Mouse (Mus musculus): ENCODE results near the gene Ncam1. TPM values are rescaled to one million over a fixed set of nuclear protein-coding genes. Genes with fewer than 3 reads are reported as not detected.

Gene Ncam1
- total RNA-seq, 2 experiments from 2014 or later: 11.6 to 14.6 TPM

GRCm38 (mm10) chr9:49792646-49793045, 6.1 kb downstream of the Ncam1 start:
- no peak overlapping the region for H3K27ac ChIP-seq
- no peak for TF ChIP-seq CTCF (IDR thresholded peaks at IDR 0.05)
- H3K4me3 ChIP-seq: no peak overlapping the region
- intact Hi-C loops (cut with DNase I): loop anchor here (10.0 kb wide), 1 partner anchor 178 kb away; no protein-coding TSS in a partner anchor
- no peak for DNase-seq

- no peak overlapping the region for H3K27ac ChIP-seq
- no peak overlapping the region for H3K4me3 ChIP-seq
- TF ChIP-seq CTCF (IDR thresholded peaks at IDR 0.05): no peak
- DNase-seq: no peak
- intact Hi-C loops (cut with DNase I): no loop called here
These were observed 17.5 kb downstream of the Ncam1 start for GRCm38 (mm10) chr9:49781016-49781772.

GRCm38 (mm10) chr9:49777015-49777637, 21.6 kb downstream of the Ncam1 start:
- TF ChIP-seq CTCF (IDR thresholded peaks at IDR 0.05): no peak
- Histone ChIP-seq H3K4me3 (no peak overlapping the region), H3K27ac (no peak overlapping the region)
- intact Hi-C loops (cut with DNase I): no loop called here
- no peak for DNase-seq

GRCm38 (mm10) chr9:49766634-49767033, 32.1 kb downstream of the Ncam1 start:
- Histone ChIP-seq H3K4me3 (no peak overlapping the region), H3K27ac (no peak overlapping the region)
- intact Hi-C loops (cut with DNase I): no loop called here
- no peak for TF ChIP-seq CTCF (IDR thresholded peaks at IDR 0.05)
- no peak for DNase-seq

- Histone ChIP-seq H3K27ac (no peak overlapping the region), H3K4me3 (no peak overlapping the region)
- DNase-seq: no peak
- TF ChIP-seq CTCF (IDR thresholded peaks at IDR 0.05): no peak
- intact Hi-C loops (cut with DNase I): no loop called here
These were observed 38.2 kb downstream of the Ncam1 start for GRCm38 (mm10) chr9:49760571-49760970.

- intact Hi-C loops (cut with DNase I): no loop called here
- H3K4me3 ChIP-seq: no peak overlapping the region
- no peak for TF ChIP-seq CTCF (IDR thresholded peaks at IDR 0.05)
- H3K27ac ChIP-seq: no peak overlapping the region
- DNase-seq: peak; percentile 21
These were observed 40.3 kb downstream of the Ncam1 start for GRCm38 (mm10) chr9:49758436-49758835.

GRCm38 (mm10) chr9:49757986-49758385, 40.7 kb downstream of the Ncam1 start:
- DNase-seq: no peak

GRCm38 (mm10) chr9:49757582-49757981, 41.1 kb downstream of the Ncam1 start:
- H3K4me3 ChIP-seq: no peak overlapping the region
- no peak for TF ChIP-seq CTCF (IDR thresholded peaks at IDR 0.05)
- intact Hi-C loops (cut with DNase I): no loop called here
- H3K27ac ChIP-seq: no peak overlapping the region
- no peak for DNase-seq

More at GRCm38 (mm10) chr9:49757986-49758385, 40.7 kb downstream of the Ncam1 start:
- Histone ChIP-seq H3K27ac (no peak overlapping the region), H3K4me3 (peak overlapping the region; percentile 24; the same call in 1 of the 2 replicates)
- intact Hi-C loops (cut with DNase I): no loop called here
- no peak for TF ChIP-seq CTCF (IDR thresholded peaks at IDR 0.05)

- Histone ChIP-seq H3K27ac (no peak overlapping the region), H3K4me3 (no peak overlapping the region)
- no peak for TF ChIP-seq CTCF (IDR thresholded peaks at IDR 0.05)
- intact Hi-C loops (cut with DNase I): no loop called here
- DNase-seq: no peak
These were observed 42.0 kb downstream of the Ncam1 start for GRCm38 (mm10) chr9:49756725-49757124.

- intact Hi-C loops (cut with DNase I): no loop called here
- Histone ChIP-seq H3K4me3 (no peak overlapping the region), H3K27ac (no peak overlapping the region)
- TF ChIP-seq CTCF (IDR thresholded peaks at IDR 0.05): no peak
- no peak for DNase-seq
These were observed 43.5 kb downstream of the Ncam1 start for GRCm38 (mm10) chr9:49755214-49755613.

- intact Hi-C loops (cut with DNase I): no loop called here
- Histone ChIP-seq H3K4me3 (no peak overlapping the region), H3K27ac (no peak overlapping the region)
- TF ChIP-seq CTCF (IDR thresholded peaks at IDR 0.05): no peak
- DNase-seq: no peak
These were observed 47.3 kb downstream of the Ncam1 start for GRCm38 (mm10) chr9:49751466-49751865.

GRCm38 (mm10) chr9:49746176-49746575, 52.5 kb downstream of the Ncam1 start:
- no peak for TF ChIP-seq CTCF (IDR thresholded peaks at IDR 0.05)
- Histone ChIP-seq H3K27ac (no peak overlapping the region), H3K4me3 (no peak overlapping the region)
- intact Hi-C loops (cut with DNase I): no loop called here
- no peak for DNase-seq

GRCm38 (mm10) chr9:49745696-49746095, 53.0 kb downstream of the Ncam1 start:
- no peak for TF ChIP-seq CTCF (IDR thresholded peaks at IDR 0.05)
- Histone ChIP-seq H3K4me3 (no peak overlapping the region), H3K27ac (no peak overlapping the region)
- intact Hi-C loops (cut with DNase I): no loop called here
- DNase-seq: no peak
